Mouse (Mus musculus) forebrain, embryonic 12.5 days (tissue): ENCODE results near the gene AI593442. TPM values are rescaled to one million over a fixed set of nuclear protein-coding genes. Genes with fewer than 3 reads are reported as not detected.

Source experiments
- ATAC-seq: fragments of 200-750 bp; cut with Nextera tagmentation; 2 replicates; pipeline ENCODE4 v1.8.0; 2017; ENCODE audit warnings: moderate TSS enrichment; ENCODE audit not compliant: low FRiP score
- H3K27ac ChIP-seq: fragments of 300-500 bp; sonication (generic); 2 replicates; pipeline ENCODE4 v1.5.1; 2016; ENCODE audit warnings: mild to moderate bottlenecking
- H3K27me3 ChIP-seq: fragments of 300-500 bp; sonication (generic); 2 replicates; pipeline ENCODE4 v1.6.1; 2016; ENCODE audit warnings: mild to moderate bottlenecking
- H3K36me3 ChIP-seq: fragments of 300-500 bp; sonication (generic); replicated peaks from 2 replicates; pipeline ENCODE4 v1.6.1; 2016; ENCODE audit warnings: mild to moderate bottlenecking
- H3K4me1 ChIP-seq: fragments of 300-500 bp; sonication (generic); 2 replicates; pipeline ENCODE4 v1.6.1; 2016
- H3K4me2 ChIP-seq: fragments of 300-500 bp; sonication (generic); 2 replicates; pipeline ENCODE4 v1.6.1; 2016; ENCODE audit warnings: mild to moderate bottlenecking, moderate library complexity
- H3K4me3 ChIP-seq: fragments of 300-500 bp; sonication (generic); replicated peaks from 2 replicates; pipeline ENCODE4 v1.5.1; 2016; ENCODE audit warnings: mild to moderate bottlenecking
- H3K9ac ChIP-seq: fragments of 300-500 bp; sonication (generic); 2 replicates; pipeline ENCODE4 v1.6.1; 2016; ENCODE audit warnings: mild to moderate bottlenecking
- H3K9me3 ChIP-seq: fragments of 300-500 bp; sonication (generic); 2 replicates; pipeline ENCODE4 v1.6.1; 2016
- WGBS: fragments of 180-500 bp; shearing (Covaris S2); methylation state at CpG from one replicate; pipeline ENCODE4 v1.1.7; 2016; 5-methylcytosine and 5-hydroxymethylcytosine counted together
- polyA plus RNA-seq: library from polyadenylated mRNA; unstranded; fragments of >200 nt; fragmentation: Nextera tagmentation; extraction: Ambion mirVana; gene quantifications from 2 replicates; pipeline ENCODE4 v1.2.1, GENCODE M21; 2016

AI593442 gene
- 2.1 and 2.3 TPM in 2 replicates for polyA plus RNA-seq

DNA sequence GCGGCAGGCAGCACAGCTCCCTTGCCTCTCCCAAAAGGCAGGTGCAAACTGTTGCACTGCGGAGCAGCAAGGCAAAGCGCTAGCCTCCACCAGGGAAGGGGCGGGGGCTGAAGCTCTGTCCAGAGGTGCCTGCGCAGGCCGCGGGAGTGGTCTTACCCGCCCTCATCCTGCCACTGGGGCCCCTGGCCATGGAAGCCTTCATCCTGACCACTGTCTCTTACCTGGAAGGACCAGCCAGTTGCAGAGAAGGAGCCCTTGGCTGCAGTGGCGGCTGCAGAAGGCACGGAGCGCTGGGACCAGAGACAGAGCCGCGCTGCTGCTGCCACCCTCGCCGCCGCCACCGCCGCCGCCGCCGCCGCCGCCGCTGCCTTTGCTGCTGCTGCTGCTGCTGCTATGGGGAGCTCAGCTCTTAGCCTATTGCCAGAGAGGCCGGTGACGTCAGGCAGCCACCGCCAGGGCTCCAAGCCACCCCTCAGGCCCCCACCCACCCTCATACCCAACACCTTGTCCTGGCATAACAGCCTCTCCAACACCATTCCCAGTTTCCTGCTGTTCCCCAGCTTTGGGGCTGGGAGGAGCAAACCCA lies at the start of gene AI593442:
TSS of gene AI593442 (minus strand) at position 419 of the 586 bp plus-strand sequence.
- Histone ChIP-seq H3K27ac (no peak within 1 kb of the TSS), H3K9ac (peak within 1 kb of the TSS; percentile 52), H3K27me3 (peaks cover 43% of the 10 kb centered on the region)

DNA sequence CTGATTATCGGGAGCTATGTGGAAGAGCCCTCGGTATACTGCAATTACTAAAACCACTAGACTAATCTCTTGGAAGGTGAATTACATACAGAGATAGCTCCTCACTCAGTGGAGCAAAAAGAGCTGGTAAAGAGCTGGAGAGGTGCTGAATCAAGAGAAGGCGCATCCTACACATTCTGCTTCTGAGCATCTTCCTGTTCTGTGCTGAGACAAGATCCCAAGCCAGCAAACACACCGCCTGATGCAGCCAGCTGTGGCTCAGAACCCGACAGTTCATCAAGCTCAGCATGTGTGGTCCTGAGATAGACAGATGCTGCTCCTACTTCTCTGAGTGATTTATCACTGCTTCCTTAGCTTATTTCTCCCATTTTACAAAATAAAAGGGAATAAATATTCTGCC lies 49.2 kb upstream of the AI593442 start:
- Histone ChIP-seq H3K4me3 (no peak overlapping the region), H3K27me3 (no peaks in the 10 kb centered on the region), H3K9ac (no peak overlapping the region), H3K36me3 (no peaks in the 10 kb centered on the region), H3K9me3 (no peaks in the 10 kb centered on the region), H3K27ac (no peak overlapping the region), H3K4me2 (no peak overlapping the region), H3K4me1 (no peaks in the 10 kb centered on the region)
- ATAC-seq = no peak
- WGBS = 93% methylated on average over 5 of the region's 5 CpGs

More for the DNA sequence above, at the start of gene AI593442:
- Histone ChIP-seq H3K4me2 (peak within 1 kb of the TSS; percentile 95), H3K4me3 (peak within 1 kb of the TSS; percentile 53), H3K36me3 (no peaks in the 10 kb centered on the region), H3K9me3 (no peaks in the 10 kb centered on the region), H3K4me1 (peaks cover 21% of the 10 kb centered on the region)
- 2% methylated on average over 12 of the region's 27 CpGs for WGBS
- ATAC-seq = peak; percentile 89

DNA sequence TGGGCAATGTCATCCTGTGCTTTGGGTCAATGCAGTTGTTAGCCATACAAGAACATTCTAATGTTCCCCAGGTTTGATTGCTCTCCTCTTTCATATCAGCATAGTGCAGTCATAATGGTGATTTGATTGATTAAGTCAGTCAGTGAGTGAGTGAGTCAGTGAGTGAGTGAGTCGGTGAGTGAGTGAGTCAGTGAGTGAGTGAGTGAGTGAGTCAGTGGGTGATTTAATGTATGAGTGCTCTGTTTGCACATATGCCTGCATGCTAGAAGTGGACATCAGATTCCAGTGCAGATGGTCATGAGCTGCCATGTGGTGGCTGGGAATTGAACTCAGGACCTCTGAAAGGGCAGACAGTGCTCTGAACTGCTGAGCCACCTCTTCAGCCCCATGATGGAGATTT lies 43.0 kb upstream of the AI593442 start:
- H3K9me3 ChIP-seq = no peaks in the 10 kb centered on the region
- H3K4me2 ChIP-seq = no peak overlapping the region
- ATAC-seq = no peak
- H3K4me1 ChIP-seq = no peaks in the 10 kb centered on the region
- 92% methylated on average over 1 of the region's 1 CpGs for WGBS
- no peak overlapping the region for H3K9ac ChIP-seq
- no peaks in the 10 kb centered on the region for H3K36me3 ChIP-seq
- H3K27me3 ChIP-seq = no peaks in the 10 kb centered on the region
- H3K4me3 ChIP-seq = no peak overlapping the region
- no peak overlapping the region for H3K27ac ChIP-seq

DNA sequence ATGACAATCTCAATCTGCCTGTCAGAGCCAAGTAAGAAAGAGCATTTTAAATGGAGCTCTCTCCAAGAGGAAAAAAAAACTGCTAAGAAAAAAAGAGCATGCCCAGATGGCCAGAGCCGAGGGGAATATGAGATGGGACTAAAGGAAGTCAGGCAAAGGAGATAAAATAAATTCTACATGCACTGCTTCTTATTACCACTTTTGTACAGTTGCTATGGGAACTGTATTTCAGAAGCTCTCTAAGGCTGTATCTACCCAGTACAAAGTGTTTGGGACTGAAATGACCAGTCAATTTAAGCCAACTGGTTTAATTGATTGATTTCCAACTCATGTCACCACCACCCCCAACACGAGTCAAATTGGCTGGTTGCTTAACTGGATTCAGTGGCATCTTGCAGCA lies 40.0 kb upstream of the AI593442 start:
- no peak for ATAC-seq
- H3K9me3 ChIP-seq = no peaks in the 10 kb centered on the region
- no peaks in the 10 kb centered on the region for H3K27me3 ChIP-seq
- 65% methylated on average over 2 of the region's 2 CpGs for WGBS
- no peak overlapping the region for H3K9ac ChIP-seq
- no peaks in the 10 kb centered on the region for H3K36me3 ChIP-seq
- no peak overlapping the region for H3K27ac ChIP-seq
- H3K4me3 ChIP-seq = no peak overlapping the region
- H3K4me2 ChIP-seq = no peak overlapping the region
- no peaks in the 10 kb centered on the region for H3K4me1 ChIP-seq

DNA sequence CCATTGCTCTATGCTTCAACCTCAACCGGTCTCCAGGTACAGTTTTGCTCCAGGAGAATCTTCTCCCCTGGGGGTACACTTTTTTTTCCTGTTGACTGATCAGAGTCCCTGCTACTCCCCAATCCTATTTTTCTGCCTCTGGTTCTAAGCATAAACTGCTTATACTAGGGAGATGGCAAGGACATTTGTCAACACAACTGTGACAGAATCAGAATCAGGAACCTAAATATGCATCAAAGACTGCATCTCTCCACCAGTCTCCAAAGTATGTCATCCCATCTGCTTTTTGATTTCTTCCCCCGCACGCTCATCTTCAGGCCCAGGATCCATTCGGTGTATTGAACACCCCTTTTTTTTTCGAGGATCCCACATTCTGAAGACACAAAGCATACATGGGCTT lies 456 bp upstream of the AI593442 start:
- H3K9ac ChIP-seq = no peak overlapping the region
- no peak for ATAC-seq
- H3K4me1 ChIP-seq = peaks cover 21% of the 10 kb centered on the region
- H3K27ac ChIP-seq = no peak overlapping the region
- 52% methylated on average over 5 of the region's 5 CpGs for WGBS
- no peak overlapping the region for H3K4me3 ChIP-seq
- peak overlapping the region; percentile 95 for H3K4me2 ChIP-seq
- H3K9me3 ChIP-seq = no peaks in the 10 kb centered on the region
- peaks cover 43% of the 10 kb centered on the region for H3K27me3 ChIP-seq
- H3K36me3 ChIP-seq = no peaks in the 10 kb centered on the region

DNA sequence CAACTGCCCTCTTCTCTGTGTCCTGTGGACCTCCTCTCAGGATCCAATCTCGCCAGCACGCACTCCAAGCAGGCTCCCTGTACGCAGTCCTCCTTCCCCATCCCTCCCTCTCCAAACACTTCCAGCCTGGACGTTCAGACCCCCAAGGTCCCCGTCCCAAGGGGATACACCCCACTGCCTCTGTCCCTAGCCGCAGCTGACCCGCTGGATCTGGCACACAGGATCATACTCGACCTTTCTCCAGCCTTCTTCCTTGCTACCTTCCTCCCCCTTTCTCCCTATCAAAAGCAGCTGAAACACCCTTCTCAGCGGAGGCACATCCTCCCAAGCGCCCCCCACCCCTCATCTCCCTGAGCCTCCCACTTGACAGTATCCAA lies 753 bp downstream of the AI593442 start:
- peak; percentile 40; the same call in 1 of the 2 replicates for ATAC-seq
- Histone ChIP-seq H3K9me3 (no peaks in the 10 kb centered on the region), H3K4me3 (peak overlapping the region; percentile 53), H3K4me2 (peak overlapping the region; percentile 95), H3K9ac (peak overlapping the region; percentile 52), H3K36me3 (no peaks in the 10 kb centered on the region), H3K27ac (no peak overlapping the region), H3K27me3 (peaks cover 43% of the 10 kb centered on the region), H3K4me1 (peaks cover 21% of the 10 kb centered on the region)
- WGBS = under 1% methylated on average over 10 of the region's 10 CpGs

DNA sequence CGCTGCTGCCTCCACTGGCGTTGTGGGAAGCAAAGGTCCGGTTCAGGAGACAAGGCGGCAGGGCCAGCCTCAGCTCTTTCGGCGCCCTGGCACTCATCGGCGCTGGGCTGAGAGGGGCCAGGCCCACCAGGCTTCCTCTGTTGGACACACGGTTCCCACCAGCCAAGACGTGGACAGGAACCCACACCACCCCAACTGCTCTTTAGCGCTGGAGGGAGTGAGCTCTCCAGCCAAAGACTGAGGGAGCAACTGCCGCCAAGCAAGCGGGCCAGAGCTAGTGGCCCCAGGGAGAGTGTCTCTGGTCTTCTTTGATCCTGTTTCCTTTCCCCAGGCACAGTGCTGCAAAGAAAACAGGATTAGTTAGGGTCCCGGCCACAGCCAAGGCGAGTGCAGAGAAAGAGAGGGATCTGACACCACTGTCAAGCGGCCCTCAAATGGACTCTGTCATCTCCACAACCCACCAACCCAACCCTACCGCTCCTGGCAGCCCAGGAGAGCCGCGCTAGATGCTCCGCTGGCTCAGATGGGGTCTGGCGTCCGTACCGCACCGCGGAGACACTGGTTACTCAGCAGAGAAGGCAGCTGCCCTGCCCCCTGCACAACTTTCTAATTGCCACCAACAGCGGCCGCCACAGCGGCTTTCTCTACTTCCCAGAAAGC lies 1.3 kb downstream of the AI593442 start:
- peaks cover 21% of the 10 kb centered on the region for H3K4me1 ChIP-seq
- ATAC-seq = no peak
- H3K27me3 ChIP-seq = peaks cover 43% of the 10 kb centered on the region
- H3K4me3 ChIP-seq = peak overlapping the region; percentile 53
- no peak overlapping the region for H3K27ac ChIP-seq
- H3K4me2 ChIP-seq = peak overlapping the region; percentile 95
- peak overlapping the region; percentile 52 for H3K9ac ChIP-seq
- H3K36me3 ChIP-seq = no peaks in the 10 kb centered on the region
- WGBS = under 1% methylated on average over 27 of the region's 28 CpGs
- H3K9me3 ChIP-seq = no peaks in the 10 kb centered on the region

DNA sequence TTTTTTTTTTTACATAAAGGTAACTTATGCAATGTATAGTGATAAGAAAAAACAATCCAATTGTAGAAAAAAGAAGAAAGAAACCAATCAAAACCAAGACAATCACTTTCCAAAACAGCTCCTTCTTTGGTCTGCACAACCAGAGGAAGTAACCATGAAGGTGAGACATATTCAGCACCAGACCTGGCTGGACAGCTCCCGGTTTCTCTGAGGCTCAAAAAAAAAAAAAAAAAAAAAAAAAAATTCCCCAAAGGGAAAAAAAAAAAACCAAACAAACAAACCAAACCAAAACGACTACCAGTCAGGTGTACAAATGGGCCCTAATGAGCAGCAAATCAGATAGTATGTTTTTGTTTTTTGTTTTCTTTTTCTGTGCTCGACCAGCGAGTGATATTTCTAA lies 3.0 kb downstream of the AI593442 start:
- Histone ChIP-seq H3K9ac (no peak overlapping the region), H3K9me3 (no peaks in the 10 kb centered on the region), H3K4me2 (no peak overlapping the region), H3K27me3 (peaks cover 43% of the 10 kb centered on the region), H3K4me3 (no peak overlapping the region), H3K27ac (no peak overlapping the region), H3K36me3 (no peaks in the 10 kb centered on the region), H3K4me1 (peaks cover 21% of the 10 kb centered on the region)
- ATAC-seq = no peak
- WGBS = 12% methylated on average over 4 of the region's 4 CpGs

DNA sequence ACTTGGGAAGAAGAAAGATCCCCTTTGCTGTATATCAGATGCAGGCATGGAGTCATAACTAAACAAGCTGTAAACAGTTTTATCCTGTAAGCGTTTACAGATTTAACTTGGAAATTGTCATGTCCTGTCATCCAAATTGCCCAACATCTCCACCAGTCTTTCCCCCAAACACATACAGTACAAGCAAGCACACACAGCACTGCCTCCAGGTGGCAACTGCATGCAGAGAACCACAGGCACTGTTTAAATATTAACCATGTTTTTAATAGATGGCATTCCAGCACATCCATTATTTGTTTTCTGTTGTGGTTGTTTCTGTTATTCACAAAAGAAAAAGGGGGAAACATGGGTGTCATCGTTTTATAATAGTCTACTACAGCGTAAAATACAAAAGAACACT lies 3.6 kb downstream of the AI593442 start:
- Histone ChIP-seq H3K4me2 (no peak overlapping the region), H3K27me3 (peaks cover 43% of the 10 kb centered on the region), H3K36me3 (no peaks in the 10 kb centered on the region), H3K27ac (no peak overlapping the region), H3K9me3 (no peaks in the 10 kb centered on the region), H3K4me3 (no peak overlapping the region), H3K9ac (no peak overlapping the region), H3K4me1 (peaks cover 21% of the 10 kb centered on the region)
- 78% methylated on average over 3 of the region's 3 CpGs for WGBS
- no peak for ATAC-seq

DNA sequence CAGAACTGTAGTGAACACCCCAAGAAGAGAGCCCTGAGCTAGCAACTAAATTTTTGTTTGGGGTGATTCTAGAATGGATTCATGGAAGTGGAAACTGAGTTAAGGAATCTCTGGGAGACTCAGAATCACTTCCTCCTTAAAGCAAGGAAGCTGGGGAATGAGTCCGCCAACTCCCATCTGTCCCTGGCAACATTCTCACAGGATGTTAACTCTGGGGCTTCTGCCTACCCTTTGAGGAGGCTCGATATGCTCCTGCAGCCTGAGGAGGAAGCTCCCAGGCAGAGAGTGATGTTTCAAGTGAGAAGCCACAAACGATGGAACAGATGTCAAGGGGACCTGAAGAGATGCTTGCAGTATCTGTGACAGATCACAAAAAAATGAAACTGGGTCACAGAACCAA lies 18.2 kb downstream of the AI593442 start:
- no peaks in the 10 kb centered on the region for H3K4me1 ChIP-seq
- 90% methylated on average over 3 of the region's 3 CpGs for WGBS
- H3K36me3 ChIP-seq = no peaks in the 10 kb centered on the region
- H3K9me3 ChIP-seq = no peaks in the 10 kb centered on the region
- no peak overlapping the region for H3K4me2 ChIP-seq
- H3K4me3 ChIP-seq = no peak overlapping the region
- H3K27ac ChIP-seq = no peak overlapping the region
- H3K27me3 ChIP-seq = no peaks in the 10 kb centered on the region
- no peak overlapping the region for H3K9ac ChIP-seq
- no peak for ATAC-seq

DNA sequence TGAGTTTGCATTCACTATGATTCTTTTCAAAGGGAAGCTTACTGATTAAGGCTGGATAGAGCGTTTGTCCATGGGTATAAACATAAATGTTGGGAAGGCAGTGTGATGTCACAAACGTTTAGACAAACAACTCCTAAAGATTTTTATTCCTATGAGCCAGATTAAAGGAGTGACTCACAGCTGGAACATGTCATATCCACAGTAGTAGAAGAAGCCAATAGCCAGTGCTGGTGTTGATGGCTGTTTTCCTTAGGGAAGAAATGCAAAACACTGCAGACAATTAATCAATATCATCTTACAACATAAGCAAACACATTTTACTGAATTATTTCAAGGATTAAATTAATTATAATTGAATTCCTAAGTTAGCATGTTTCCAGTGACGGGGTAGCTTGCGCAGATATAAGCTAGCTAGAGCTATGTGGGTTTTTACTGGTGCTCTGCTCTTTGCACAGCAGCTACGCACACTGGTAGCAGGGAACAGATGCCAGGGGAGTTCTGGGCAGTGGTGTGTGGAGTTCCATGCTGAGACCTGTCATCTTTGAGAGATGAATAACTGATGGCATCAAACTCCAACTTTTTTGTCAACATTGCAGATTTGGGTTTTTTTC lies 29.1 kb downstream of the AI593442 start:
- no peak overlapping the region for H3K9ac ChIP-seq
- no peaks in the 10 kb centered on the region for H3K9me3 ChIP-seq
- WGBS = 80% methylated on average over 5 of the region's 5 CpGs
- no peak overlapping the region for H3K4me2 ChIP-seq
- no peak overlapping the region for H3K4me3 ChIP-seq
- no peaks in the 10 kb centered on the region for H3K27me3 ChIP-seq
- no peaks in the 10 kb centered on the region for H3K4me1 ChIP-seq
- H3K36me3 ChIP-seq = no peaks in the 10 kb centered on the region
- H3K27ac ChIP-seq = no peak overlapping the region
- no peak for ATAC-seq

DNA sequence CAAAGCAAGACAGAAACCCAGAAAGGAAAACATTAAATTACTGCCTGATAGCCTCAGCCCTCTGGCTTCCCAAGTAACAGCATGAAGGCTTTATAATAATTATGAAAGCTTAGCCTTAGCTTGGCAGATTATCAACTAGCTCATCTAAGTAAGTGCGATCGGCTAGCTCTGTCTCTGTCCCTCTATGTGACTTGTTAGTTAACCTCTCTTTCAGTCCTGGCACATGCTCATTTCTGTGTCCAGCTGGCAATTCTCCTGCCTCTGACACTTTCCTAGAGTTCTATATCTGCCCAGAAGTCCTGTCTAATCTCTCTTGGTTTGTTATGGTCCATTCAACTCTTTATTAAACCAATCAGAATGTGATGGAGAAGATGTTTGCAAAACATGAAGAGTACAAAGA lies 34.3 kb downstream of the AI593442 start:
- no peak for ATAC-seq
- no peak overlapping the region for H3K9ac ChIP-seq
- no peak overlapping the region for H3K27ac ChIP-seq
- no peaks in the 10 kb centered on the region for H3K9me3 ChIP-seq
- H3K4me2 ChIP-seq = no peak overlapping the region
- H3K4me3 ChIP-seq = no peak overlapping the region
- WGBS = 83% methylated on average over 2 of the region's 2 CpGs
- no peaks in the 10 kb centered on the region for H3K4me1 ChIP-seq
- H3K36me3 ChIP-seq = no peaks in the 10 kb centered on the region
- H3K27me3 ChIP-seq = no peaks in the 10 kb centered on the region

DNA sequence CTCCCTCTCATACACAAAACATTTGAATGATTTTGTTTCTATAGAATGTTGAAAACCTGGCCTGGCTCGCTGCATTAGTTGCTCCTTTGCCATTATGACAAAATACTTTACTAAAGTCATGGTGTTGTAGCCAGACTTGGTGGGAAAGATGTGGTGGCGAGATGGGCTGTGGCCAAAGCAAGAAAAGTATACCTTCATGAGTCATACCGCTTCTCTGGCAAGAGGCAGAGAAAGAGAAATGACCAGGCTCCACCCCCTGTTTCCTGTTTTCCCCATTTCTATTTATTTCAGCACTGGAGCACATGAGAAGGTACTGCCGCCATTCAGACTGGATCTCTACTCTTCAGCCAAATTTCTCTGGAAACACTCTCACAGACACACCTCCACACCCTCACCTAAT lies 35.0 kb downstream of the AI593442 start:
- no peak overlapping the region for H3K4me2 ChIP-seq
- H3K27ac ChIP-seq = no peak overlapping the region
- WGBS = 72% methylated on average over 4 of the region's 4 CpGs
- no peaks in the 10 kb centered on the region for H3K4me1 ChIP-seq
- ATAC-seq = no peak
- H3K36me3 ChIP-seq = no peaks in the 10 kb centered on the region
- H3K9ac ChIP-seq = no peak overlapping the region
- no peaks in the 10 kb centered on the region for H3K9me3 ChIP-seq
- H3K27me3 ChIP-seq = no peaks in the 10 kb centered on the region
- no peak overlapping the region for H3K4me3 ChIP-seq
